Mouse (Mus musculus) embryonic facial prominence, embryonic 11.5 days (tissue): Measurements from ENCODE around the gene Tmbim4. TPM values are rescaled to one million over a fixed set of nuclear protein-coding genes. Genes with fewer than 3 reads are reported as not detected.

Experiments
- ATAC-seq: fragments of 200-750 bp; cut with Nextera tagmentation; replicated peaks from 2 replicates; pipeline ENCODE4 v1.8.0; 2017; ENCODE audit warnings: low read depth; ENCODE audit not compliant: insufficient number of reproducible peaks, low FRiP score, low TSS enrichment
- DNase-seq: peaks from one replicate; pipeline ENCODE4 v3.0.0-alpha.2; 2015; ENCODE audit warnings: low spot score
- H3K27ac ChIP-seq: fragments of 300-500 bp; sonication (generic); replicated peaks from 2 replicates; pipeline ENCODE4 v1.5.1; 2014; ENCODE audit warnings: mild to moderate bottlenecking, low read depth, low read length, control low read depth
- H3K27me3 ChIP-seq: fragments of 300-500 bp; sonication (generic); 2 replicates; pipeline ENCODE4 v1.6.1; 2014; ENCODE audit warnings: mild to moderate bottlenecking, low read length, moderate library complexity, mixed read lengths; ENCODE audit not compliant: control insufficient read depth, insufficient read depth
- H3K36me3 ChIP-seq: fragments of 300-500 bp; sonication (generic); replicated peaks from 2 replicates; pipeline ENCODE4 v1.6.1; 2014; ENCODE audit warnings: low read depth, mild to moderate bottlenecking, low read length, moderate library complexity, mixed read lengths; ENCODE audit not compliant: control insufficient read depth, insufficient read depth
- H3K4me1 ChIP-seq: fragments of 300-500 bp; sonication (generic); 2 replicates; pipeline ENCODE4 v1.6.1; 2014; ENCODE audit warnings: low read length, mixed read lengths; ENCODE audit not compliant: control insufficient read depth, insufficient read depth
- H3K4me2 ChIP-seq: fragments of 300-500 bp; sonication (generic); 2 replicates; pipeline ENCODE4 v1.6.1; 2014; ENCODE audit warnings: low read depth, mild to moderate bottlenecking, control low read depth, low read length, moderate library complexity
- H3K4me3 ChIP-seq: fragments of 300-500 bp; sonication (generic); 2 replicates; pipeline ENCODE4 v1.5.1; 2014; ENCODE audit warnings: low read depth, low read length, control low read depth
- H3K9ac ChIP-seq: fragments of 300-500 bp; sonication (generic); replicated peaks from 2 replicates; pipeline ENCODE4 v1.6.1; 2014; ENCODE audit warnings: mild to moderate bottlenecking, control low read depth, low read length
- H3K9me3 ChIP-seq: fragments of 300-500 bp; sonication (generic); replicated peaks from 2 replicates; pipeline ENCODE4 v1.6.1; 2016; ENCODE audit warnings: mild to moderate bottlenecking, low read length, inconsistent platforms, mixed read lengths; ENCODE audit not compliant: control insufficient read depth
- WGBS: fragments of 180-500 bp; shearing (Covaris S2); extraction: QIAGEN DNeasy Blood & Tissue Kit; methylation state at CpG from one replicate; pipeline ENCODE4 v1.1.7; 2014; 5-methylcytosine and 5-hydroxymethylcytosine counted together
- polyA plus RNA-seq: library from polyadenylated mRNA; unstranded; fragments of >200 nt; fragmentation: Nextera tagmentation; extraction: Ambion mirVana; gene quantifications from 2 replicates; pipeline ENCODE4 v1.2.1, GENCODE M21; 2014

The Tmbim4 gene
- polyA plus RNA-seq, 1 experiment from 2014 or later = 68.5 TPM

- Histone ChIP-seq H3K9ac (no peak overlapping the region), H3K27ac (no peak overlapping the region), H3K4me2 (no peak overlapping the region), H3K9me3 (no peaks in the 10 kb centered on the region), H3K27me3 (no peaks in the 10 kb centered on the region), H3K4me1 (peaks cover 7% of the 10 kb centered on the region; the same call in 1 of the 2 replicates), H3K4me3 (no peak overlapping the region), H3K36me3 (no peaks in the 10 kb centered on the region)
- 49% methylated on average over 7 of the region's 7 CpGs for WGBS
- ATAC-seq (no peak), DNase-seq (peak; percentile 58)
These were observed 71.9 kb downstream of the Tmbim4 start for GRCm38 (mm10) chr10:120273335-120273734.

Other genes with a start within 250 kb of the Tmbim4 start
- gene Helb, start 88.6 kb upstream of the Tmbim4 start, polyA plus RNA-seq = 4.7 and 5.5 TPM in 2 replicates
- gene Irak3, start 540 bp downstream of the Tmbim4 start, polyA plus RNA-seq = 1.7 and 2.0 TPM in 2 replicates
- gene Llph, start 25.5 kb downstream of the Tmbim4 start, polyA plus RNA-seq = 49.1 and 56.4 TPM in 2 replicates